Mouse (Mus musculus) kidney, adult 18-20 months (tissue): ENCODE results near the gene Myo1d.

Source experiments
- DNase-seq: peaks from one replicate; pipeline ENCODE4 v3.0.0; 2021

The Myo1d gene

GRCm38 (mm10) chr11:80602707-80603441 is 177.0 kb downstream of the Myo1d start:
- no peak for DNase-seq

GRCm38 (mm10) chr11:80602041-80602458 is 177.8 kb downstream of the Myo1d start:
- DNase-seq = no peak

GRCm38 (mm10) chr11:80601040-80601864 is 178.6 kb downstream of the Myo1d start:
- DNase-seq = no peak

- no peak for DNase-seq
Measured at GRCm38 (mm10) chr11:80595482-80595881, 184.3 kb downstream of the Myo1d start.

- no peak for DNase-seq
Measured at GRCm38 (mm10) chr11:80589387-80589786, 190.4 kb downstream of the Myo1d start.

GRCm38 (mm10) chr11:80585761-80586160 is 194.1 kb downstream of the Myo1d start:
- DNase-seq = no peak

- no peak for DNase-seq
Measured at GRCm38 (mm10) chr11:80585211-80585610, 194.6 kb downstream of the Myo1d start.

GRCm38 (mm10) chr11:80580494-80580893 is 199.3 kb downstream of the Myo1d start:
- DNase-seq = no peak

- peak; percentile 43 for DNase-seq
Measured at GRCm38 (mm10) chr11:80577747-80578640, 201.8 kb downstream of the Myo1d start.

GRCm38 (mm10) chr11:80575794-80576193 is 204.0 kb downstream of the Myo1d start:
- DNase-seq = no peak

GRCm38 (mm10) chr11:80566286-80566685 is 213.5 kb downstream of the Myo1d start:
- no peak for DNase-seq

GRCm38 (mm10) chr11:80564975-80565965 is 214.6 kb downstream of the Myo1d start:
- DNase-seq = peak; percentile 6

- DNase-seq = no peak
Measured at GRCm38 (mm10) chr11:80562479-80562878, 217.3 kb downstream of the Myo1d start.

- DNase-seq = no peak
Measured at GRCm38 (mm10) chr11:80560770-80561169, 219.1 kb downstream of the Myo1d start.

- DNase-seq = no peak
Measured at GRCm38 (mm10) chr11:80555416-80555815, 224.4 kb downstream of the Myo1d start.

GRCm38 (mm10) chr11:80553046-80553445 is 226.8 kb downstream of the Myo1d start:
- no peak for DNase-seq

GRCm38 (mm10) chr11:80551634-80552033 is 228.2 kb downstream of the Myo1d start:
- DNase-seq = no peak

GRCm38 (mm10) chr11:80550264-80550663 is 229.6 kb downstream of the Myo1d start:
- DNase-seq = no peak

GRCm38 (mm10) chr11:80549854-80550253 is 230.0 kb downstream of the Myo1d start:
- DNase-seq = no peak

- DNase-seq = no peak
Measured at GRCm38 (mm10) chr11:80546233-80546632, 233.6 kb downstream of the Myo1d start.

- DNase-seq = no peak
Measured at GRCm38 (mm10) chr11:80539056-80539455, 240.8 kb downstream of the Myo1d start.

GRCm38 (mm10) chr11:80532966-80533365 is 246.9 kb downstream of the Myo1d start:
- no peak for DNase-seq
